Mouse (Mus musculus): ENCODE measurements around the gene Optn. TPM values are rescaled to one million over a fixed set of nuclear protein-coding genes. Genes with fewer than 3 reads are reported as not detected.
"Not testable (repeated sequence)": the region's sequence is repeated elsewhere in the genome, so short reads cannot be mapped to it uniquely, and the experiment has no call there.

Optn gene
- polyA plus RNA-seq, 1 experiment from 2014 or later = 7.6 TPM

DNA sequence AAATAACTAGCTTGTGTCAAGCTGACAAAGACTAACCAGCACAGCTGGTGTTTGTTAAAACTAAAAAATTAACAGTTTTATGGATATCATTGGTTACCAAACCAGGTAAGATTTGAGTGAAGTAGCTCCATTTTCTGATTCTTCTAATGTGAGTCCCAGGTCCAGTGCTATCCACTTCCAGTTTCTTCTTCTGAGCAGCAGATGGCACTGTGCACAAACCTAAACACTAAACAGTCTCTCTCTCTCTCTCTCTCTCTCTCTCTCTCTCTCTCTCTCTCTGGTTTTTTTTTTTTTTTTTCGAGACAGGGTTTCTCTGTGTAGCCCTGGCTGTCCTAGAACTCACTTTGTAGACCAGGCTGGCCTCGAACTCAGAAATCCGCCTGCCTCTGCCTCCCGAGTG is 26.5 kb upstream of the Optn start:
- ATAC-seq (ENCODE audit: low FRiP score, low TSS enrichment) = 0 out of 2 replicates have a peak, but pooled peaks have one; percentile 39
- not testable (repeated sequence) for H3K27ac ChIP-seq (ENCODE audit: low read depth, low read length); H3K4me1 ChIP-seq (ENCODE audit: control insufficient read depth, insufficient read depth, low read length); H3K4me3 ChIP-seq (ENCODE audit: low read length); H3K9ac ChIP-seq (ENCODE audit: low read depth, low read length); H3K9me3 ChIP-seq (ENCODE audit: control insufficient read depth, low read length); H3K36me3 ChIP-seq (ENCODE audit: control insufficient read depth, insufficient read depth, low read length); H3K27me3 ChIP-seq (ENCODE audit: control insufficient read depth, insufficient read depth, low read length); H3K4me2 ChIP-seq (replicated peaks; ENCODE audit: low read depth, low read length)
- 100% methylated on average over 3 of the region's 4 CpGs for WGBS

DNA sequence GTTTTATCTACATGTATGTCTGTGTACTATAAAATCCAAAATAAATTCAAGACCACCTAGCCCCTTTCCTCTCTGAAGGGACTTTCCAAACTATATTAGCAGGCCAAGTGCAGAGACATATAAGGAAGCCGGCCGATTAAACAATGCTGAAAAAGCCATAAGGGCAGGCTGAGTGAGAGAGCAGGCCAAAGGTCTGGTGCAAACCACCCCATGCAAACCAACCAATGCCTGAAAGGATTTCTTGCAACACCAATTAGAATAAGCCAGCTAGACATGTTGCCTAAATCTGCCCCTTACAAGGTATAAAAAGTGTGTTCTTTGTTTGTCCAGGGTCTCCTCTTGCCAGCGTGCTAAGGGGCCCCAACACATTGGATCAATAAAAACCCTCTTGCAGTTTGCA is 23.8 kb upstream of the Optn start:
- Histone ChIP-seq H3K36me3 (ENCODE audit: control insufficient read depth, insufficient read depth, low read length) (no peaks in the 10 kb centered on the region), H3K4me3 (ENCODE audit: low read length) (no peak overlapping the region), H3K4me2 (replicated peaks; ENCODE audit: low read depth, low read length) (no peak overlapping the region), H3K27me3 (ENCODE audit: control insufficient read depth, insufficient read depth, low read length) (no peaks in the 10 kb centered on the region), H3K4me1 (ENCODE audit: control insufficient read depth, insufficient read depth, low read length) (no peaks in the 10 kb centered on the region), H3K9ac (ENCODE audit: low read depth, low read length) (no peak overlapping the region), H3K27ac (ENCODE audit: low read depth, low read length) (no peak overlapping the region), H3K9me3 (ENCODE audit: control insufficient read depth, low read length) (no peaks in the 10 kb centered on the region)
- no peak for ATAC-seq (ENCODE audit: low FRiP score, low TSS enrichment)
- 85% methylated on average over 3 of the region's 3 CpGs for WGBS

DNA sequence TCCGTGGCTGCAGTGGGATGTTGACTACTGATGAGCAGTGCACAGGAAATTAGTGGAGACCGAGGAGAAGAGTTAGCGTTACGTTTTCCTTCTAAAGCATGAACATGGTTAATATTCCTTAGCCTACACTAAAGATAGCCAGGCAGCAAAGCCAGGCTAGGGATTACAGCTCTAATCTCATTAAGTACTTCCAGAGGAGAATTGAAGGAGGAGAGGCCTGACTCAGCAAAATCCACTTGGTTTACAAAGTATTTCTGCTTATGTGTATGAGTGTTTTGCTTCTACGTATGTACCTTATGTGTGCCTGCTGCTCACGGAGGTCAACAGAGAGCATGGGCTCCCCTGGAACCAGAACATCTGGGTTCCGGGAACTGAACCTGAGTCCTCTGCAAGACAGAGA is 19.9 kb upstream of the Optn start:
- Histone ChIP-seq H3K36me3 (ENCODE audit: control insufficient read depth, insufficient read depth, low read length) (no peaks in the 10 kb centered on the region), H3K9me3 (ENCODE audit: control insufficient read depth, low read length) (no peaks in the 10 kb centered on the region), H3K4me3 (ENCODE audit: low read length) (no peak overlapping the region), H3K27me3 (ENCODE audit: control insufficient read depth, insufficient read depth, low read length) (no peaks in the 10 kb centered on the region), H3K4me2 (replicated peaks; ENCODE audit: low read depth, low read length) (no peak overlapping the region), H3K4me1 (ENCODE audit: control insufficient read depth, insufficient read depth, low read length) (0 out of 2 replicates have a peak, but pooled peaks cover 3% of the 10 kb centered on the region), H3K9ac (ENCODE audit: low read depth, low read length) (no peak overlapping the region), H3K27ac (ENCODE audit: low read depth, low read length) (no peak overlapping the region)
- ATAC-seq (ENCODE audit: low FRiP score, low TSS enrichment) = no peak
- 94% methylated on average over 7 of the region's 7 CpGs for WGBS

DNA sequence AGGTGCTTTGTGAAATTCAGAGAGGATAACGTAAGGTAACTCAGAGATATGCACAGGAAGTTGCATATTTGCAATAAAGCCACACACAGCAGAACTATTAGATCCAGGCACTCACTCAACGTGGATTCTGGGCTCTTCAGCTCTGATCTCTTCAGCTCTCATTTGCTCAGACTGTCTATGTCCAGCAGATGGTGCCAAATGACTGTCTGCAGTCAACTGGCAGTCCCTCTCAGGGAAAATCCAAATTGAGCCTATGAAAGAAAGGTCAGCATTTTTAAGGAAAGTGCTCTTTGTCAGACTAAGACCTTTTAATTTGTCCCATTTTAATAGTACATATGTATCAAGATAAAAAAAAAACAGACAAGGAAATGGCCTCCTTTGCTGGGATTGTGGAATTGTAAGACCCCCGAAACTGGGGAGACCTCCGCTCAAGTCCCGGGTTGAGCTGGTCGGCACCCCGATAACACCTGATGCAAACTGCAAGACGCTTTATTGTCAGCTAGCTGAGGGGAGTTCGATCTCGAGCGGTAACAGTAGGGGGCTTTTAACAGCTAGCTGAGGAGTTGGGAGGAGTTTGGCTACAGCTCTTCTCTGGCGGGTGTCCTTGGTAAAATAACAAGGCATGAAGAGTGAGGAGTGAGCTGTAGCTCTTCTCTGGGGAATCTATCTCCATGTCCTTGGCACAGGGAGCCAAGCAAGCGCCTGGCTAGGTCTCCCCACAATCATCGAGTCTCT is 16.4 kb upstream of the Optn start:
- H3K4me1 ChIP-seq (ENCODE audit: control insufficient read depth, insufficient read depth, low read length) = 0 out of 2 replicates have a peak, but pooled peaks cover 3% of the 10 kb centered on the region
- no peaks in the 10 kb centered on the region for H3K36me3 ChIP-seq (ENCODE audit: control insufficient read depth, insufficient read depth, low read length)
- no peak overlapping the region; the same call in 1 of the 2 replicates for H3K9ac ChIP-seq (ENCODE audit: low read depth, low read length)
- H3K27ac ChIP-seq (ENCODE audit: low read depth, low read length) = no peak overlapping the region
- peak overlapping the region; percentile 46 for H3K4me2 ChIP-seq (replicated peaks; ENCODE audit: low read depth, low read length)
- peak overlapping the region; percentile 22 for H3K4me3 ChIP-seq (ENCODE audit: low read length)
- no peaks in the 10 kb centered on the region for H3K9me3 ChIP-seq (ENCODE audit: control insufficient read depth, low read length)
- no peaks in the 10 kb centered on the region for H3K27me3 ChIP-seq (ENCODE audit: control insufficient read depth, insufficient read depth, low read length)
- ATAC-seq (ENCODE audit: low FRiP score, low TSS enrichment) = 0 out of 2 replicates have a peak, but pooled peaks have one; percentile 35
- 6% methylated on average over 14 of the region's 14 CpGs for WGBS

DNA sequence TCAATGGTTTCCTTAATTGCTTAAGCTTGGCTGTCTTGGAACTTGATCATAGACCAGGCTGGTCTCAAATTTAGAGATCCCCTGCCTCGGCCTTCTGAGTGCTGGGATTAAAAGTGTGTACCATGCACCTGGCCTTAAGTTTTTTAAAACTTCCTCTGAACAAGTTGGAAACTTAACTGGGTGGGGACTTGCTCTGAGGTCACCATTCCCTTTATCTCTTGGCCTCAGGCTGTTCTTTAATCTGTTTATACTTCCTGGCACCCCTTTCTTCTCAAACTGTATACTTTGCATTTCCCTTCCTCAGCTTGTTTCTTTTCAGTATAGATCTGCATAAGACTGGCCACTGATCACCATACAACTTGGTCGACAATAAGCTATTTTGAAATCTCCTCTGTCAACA is 14.1 kb upstream of the Optn start:
- Histone ChIP-seq H3K27ac (ENCODE audit: low read depth, low read length) (no peak overlapping the region), H3K4me2 (replicated peaks; ENCODE audit: low read depth, low read length) (no peak overlapping the region), H3K9me3 (ENCODE audit: control insufficient read depth, low read length) (no peaks in the 10 kb centered on the region), H3K4me3 (ENCODE audit: low read length) (no peak overlapping the region), H3K9ac (ENCODE audit: low read depth, low read length) (no peak overlapping the region), H3K27me3 (ENCODE audit: control insufficient read depth, insufficient read depth, low read length) (no peaks in the 10 kb centered on the region), H3K36me3 (ENCODE audit: control insufficient read depth, insufficient read depth, low read length) (no peaks in the 10 kb centered on the region), H3K4me1 (ENCODE audit: control insufficient read depth, insufficient read depth, low read length) (0 out of 2 replicates have a peak, but pooled peaks cover 3% of the 10 kb centered on the region)
- 74% methylated on average over 2 of the region's 2 CpGs for WGBS
- ATAC-seq (ENCODE audit: low FRiP score, low TSS enrichment) = no peak

DNA sequence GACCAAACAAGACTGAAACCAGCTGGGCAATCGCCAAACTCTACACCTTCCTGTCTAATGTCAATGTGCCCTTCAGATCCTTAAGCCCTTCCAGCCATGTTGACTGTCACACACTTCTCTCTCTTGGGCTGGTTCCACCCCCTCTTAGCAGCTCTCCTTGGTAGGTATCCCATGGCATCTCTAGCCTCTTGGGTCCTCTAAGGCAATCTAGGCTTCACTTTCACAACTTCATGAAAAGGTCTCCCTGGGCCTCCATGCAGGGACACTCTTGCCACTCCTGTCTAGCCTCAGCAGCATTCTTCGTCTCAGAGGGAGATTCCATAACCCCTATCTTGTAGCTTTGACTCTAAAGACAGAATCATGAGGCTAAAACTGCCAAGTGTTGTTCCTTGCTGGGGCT is 13.6 kb upstream of the Optn start:
- ATAC-seq (ENCODE audit: low FRiP score, low TSS enrichment) = no peak
- Histone ChIP-seq H3K36me3 (ENCODE audit: control insufficient read depth, insufficient read depth, low read length) (no peaks in the 10 kb centered on the region), H3K4me3 (ENCODE audit: low read length) (no peak overlapping the region), H3K4me1 (ENCODE audit: control insufficient read depth, insufficient read depth, low read length) (0 out of 2 replicates have a peak, but pooled peaks cover 3% of the 10 kb centered on the region), H3K9ac (ENCODE audit: low read depth, low read length) (no peak overlapping the region), H3K27me3 (ENCODE audit: control insufficient read depth, insufficient read depth, low read length) (no peaks in the 10 kb centered on the region), H3K27ac (ENCODE audit: low read depth, low read length) (no peak overlapping the region), H3K4me2 (replicated peaks; ENCODE audit: low read depth, low read length) (no peak overlapping the region), H3K9me3 (ENCODE audit: control insufficient read depth, low read length) (no peaks in the 10 kb centered on the region)
- 90% methylated on average over 2 of the region's 2 CpGs for WGBS

DNA sequence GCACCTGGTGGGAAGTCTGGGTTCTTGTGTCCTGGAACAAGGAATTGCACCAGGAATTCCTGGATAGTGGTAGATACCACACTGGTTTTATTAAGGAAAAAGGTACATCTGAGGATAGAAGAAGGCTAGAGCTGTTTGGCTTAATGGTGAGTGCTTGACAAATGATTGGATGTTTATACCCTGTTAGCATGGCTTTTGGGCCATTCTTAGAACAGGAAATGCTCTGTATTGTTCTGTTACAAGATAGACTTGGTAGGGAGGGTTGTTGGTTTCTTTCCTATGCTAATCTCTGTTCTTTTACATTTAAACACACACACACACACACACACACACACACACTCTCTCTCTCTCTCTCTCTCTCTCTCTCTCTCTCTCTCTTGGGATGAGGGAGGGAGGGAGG is 12.0 kb upstream of the Optn start:
- no peak for ATAC-seq (ENCODE audit: low FRiP score, low TSS enrichment)
- H3K4me1 ChIP-seq (ENCODE audit: control insufficient read depth, insufficient read depth, low read length) = 0 out of 2 replicates have a peak, but pooled peaks cover 3% of the 10 kb centered on the region
- H3K9me3 ChIP-seq (ENCODE audit: control insufficient read depth, low read length) = no peaks in the 10 kb centered on the region
- no peak overlapping the region for H3K27ac ChIP-seq (ENCODE audit: low read depth, low read length)
- H3K4me3 ChIP-seq (ENCODE audit: low read length) = no peak overlapping the region
- H3K36me3 ChIP-seq (ENCODE audit: control insufficient read depth, insufficient read depth, low read length) = no peaks in the 10 kb centered on the region
- H3K4me2 ChIP-seq (replicated peaks; ENCODE audit: low read depth, low read length) = no peak overlapping the region
- H3K27me3 ChIP-seq (ENCODE audit: control insufficient read depth, insufficient read depth, low read length) = no peaks in the 10 kb centered on the region
- H3K9ac ChIP-seq (ENCODE audit: low read depth, low read length) = no peak overlapping the region

DNA sequence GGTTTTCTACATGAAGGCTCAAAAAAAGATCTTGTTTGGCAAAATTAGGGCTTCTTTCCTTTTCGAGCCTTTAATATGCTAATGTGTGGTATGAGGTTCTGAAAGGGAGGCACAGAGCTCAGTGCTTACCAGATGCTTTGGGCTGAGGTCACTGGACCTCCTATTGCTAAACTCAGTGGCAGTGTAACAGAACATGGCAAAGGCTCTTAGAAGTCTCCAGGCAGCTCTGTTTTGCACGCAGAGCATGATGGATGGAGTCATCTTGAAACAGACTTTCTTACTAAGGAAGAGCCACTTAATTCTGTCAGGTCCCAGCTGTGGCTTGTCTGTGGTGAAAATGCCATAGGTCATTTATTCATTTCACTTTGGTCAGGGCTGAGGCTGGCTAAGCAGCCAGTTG is 11.6 kb upstream of the Optn start:
- no peak for ATAC-seq (ENCODE audit: low FRiP score, low TSS enrichment)
- Histone ChIP-seq H3K27ac (ENCODE audit: low read depth, low read length) (no peak overlapping the region), H3K27me3 (ENCODE audit: control insufficient read depth, insufficient read depth, low read length) (no peaks in the 10 kb centered on the region), H3K4me3 (ENCODE audit: low read length) (no peak overlapping the region), H3K36me3 (ENCODE audit: control insufficient read depth, insufficient read depth, low read length) (no peaks in the 10 kb centered on the region), H3K4me2 (replicated peaks; ENCODE audit: low read depth, low read length) (no peak overlapping the region), H3K4me1 (ENCODE audit: control insufficient read depth, insufficient read depth, low read length) (0 out of 2 replicates have a peak, but pooled peaks cover 2% of the 10 kb centered on the region), H3K9ac (ENCODE audit: low read depth, low read length) (no peak overlapping the region), H3K9me3 (ENCODE audit: control insufficient read depth, low read length) (no peaks in the 10 kb centered on the region)
- WGBS = 68% methylated on average over 2 of the region's 2 CpGs

DNA sequence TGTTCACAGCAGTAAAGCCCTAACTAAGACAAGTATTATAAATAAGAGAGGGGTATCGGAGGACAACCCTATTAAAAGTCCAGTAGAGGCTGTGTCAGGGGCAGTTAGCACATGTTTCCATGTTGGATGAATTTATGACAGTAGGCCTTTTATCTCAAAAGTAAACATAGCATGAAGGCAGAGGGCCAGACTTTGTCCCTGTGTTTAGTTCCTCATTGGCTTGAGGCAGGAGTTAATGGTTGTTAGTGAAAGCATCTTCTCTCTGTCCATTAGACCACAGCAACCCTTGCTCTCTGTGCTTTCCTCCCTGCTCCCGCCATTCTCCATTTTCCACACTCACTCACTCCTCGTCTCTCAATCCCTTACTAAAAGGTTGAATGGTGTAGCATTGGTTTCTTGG is 9.9 kb upstream of the Optn start:
- no peak for ATAC-seq (ENCODE audit: low FRiP score, low TSS enrichment)
- Histone ChIP-seq H3K4me1 (ENCODE audit: control insufficient read depth, insufficient read depth, low read length) (no peaks in the 10 kb centered on the region), H3K9ac (ENCODE audit: low read depth, low read length) (no peak overlapping the region), H3K27ac (ENCODE audit: low read depth, low read length) (no peak overlapping the region), H3K4me2 (replicated peaks; ENCODE audit: low read depth, low read length) (no peak overlapping the region), H3K36me3 (ENCODE audit: control insufficient read depth, insufficient read depth, low read length) (no peaks in the 10 kb centered on the region), H3K4me3 (ENCODE audit: low read length) (no peak overlapping the region), H3K27me3 (ENCODE audit: control insufficient read depth, insufficient read depth, low read length) (no peaks in the 10 kb centered on the region), H3K9me3 (ENCODE audit: control insufficient read depth, low read length) (no peaks in the 10 kb centered on the region)
- WGBS = 83% methylated on average over 3 of the region's 3 CpGs

Measured in kidney, embryonic 14.5 days (tissue).